Mouse (Mus musculus) thymus, adult 2 months (tissue): ENCODE measurements around the gene Rnf180. TPM values are rescaled to one million over a fixed set of nuclear protein-coding genes. Genes with fewer than 3 reads are reported as not detected.

Experiments
- DNase-seq: peaks from one replicate; pipeline ENCODE4 v3.0.0; 2021
- H3K27ac ChIP-seq: fragments of 200-500 bp; 2 replicates; pipeline ENCODE4 v1.5.1; 2012; ENCODE audit warnings: low read length, control low read depth; ENCODE audit not compliant: control insufficient read depth, insufficient read depth
- H3K27me3 ChIP-seq: fragments of 200-500 bp; 2 replicates; pipeline ENCODE4 v1.6.1; 2012; ENCODE audit warnings: mild to moderate bottlenecking, low read length, moderate library complexity, mixed read lengths; ENCODE audit not compliant: control insufficient read depth, insufficient read depth
- H3K36me3 ChIP-seq: fragments of 200-500 bp; 2 replicates; pipeline ENCODE4 v1.6.1; 2012; ENCODE audit warnings: mild to moderate bottlenecking, low read length, moderate library complexity; ENCODE audit not compliant: control insufficient read depth, insufficient read depth
- H3K4me1 ChIP-seq: fragments of 200-500 bp; replicated peaks from 2 replicates; pipeline ENCODE4 v1.6.1; 2012; ENCODE audit warnings: low read length; ENCODE audit not compliant: control insufficient read depth, insufficient read depth
- H3K4me3 ChIP-seq: fragments of 200-500 bp; 2 replicates; pipeline ENCODE4 v1.5.1; 2012; ENCODE audit warnings: mild to moderate bottlenecking, low read length, control low read depth, moderate library complexity; ENCODE audit not compliant: control insufficient read depth, insufficient read depth
- CTCF ChIP-seq: fragments of 200-500 bp; IDR thresholded peaks from 2 replicates; pipeline ENCODE4 v1.5.1; 2012; ENCODE audit warnings: mild to moderate bottlenecking, control low read depth, low read length, moderate library complexity, borderline replicate concordance; ENCODE audit not compliant: control insufficient read depth, poor library complexity, insufficient read depth; ENCODE audit errors: extremely low read depth
- POLR2A ChIP-seq: fragments of 200-500 bp; IDR thresholded peaks from 2 replicates; pipeline ENCODE4 v1.6.1; 2012; ENCODE audit warnings: mild to moderate bottlenecking, low read length, control low read depth, moderate library complexity; ENCODE audit not compliant: control insufficient read depth, poor library complexity, insufficient read depth; ENCODE audit errors: extremely low read depth
- WGBS: fragments of 180-500 bp; shearing (Covaris S2); methylation state at CpG from one replicate; pipeline ENCODE4 v1.1.7; 2018; 5-methylcytosine and 5-hydroxymethylcytosine counted together
- polyA plus RNA-seq: library from polyadenylated mRNA; depleted of rRNA; stranded (reverse); fragments of >200 nt; gene quantifications from 2 replicates; pipeline ENCODE4 v1.2.3, GENCODE M21; 2012

Rnf180 gene
- polyA plus RNA-seq, 1 experiment = 3.4 TPM

DNA sequence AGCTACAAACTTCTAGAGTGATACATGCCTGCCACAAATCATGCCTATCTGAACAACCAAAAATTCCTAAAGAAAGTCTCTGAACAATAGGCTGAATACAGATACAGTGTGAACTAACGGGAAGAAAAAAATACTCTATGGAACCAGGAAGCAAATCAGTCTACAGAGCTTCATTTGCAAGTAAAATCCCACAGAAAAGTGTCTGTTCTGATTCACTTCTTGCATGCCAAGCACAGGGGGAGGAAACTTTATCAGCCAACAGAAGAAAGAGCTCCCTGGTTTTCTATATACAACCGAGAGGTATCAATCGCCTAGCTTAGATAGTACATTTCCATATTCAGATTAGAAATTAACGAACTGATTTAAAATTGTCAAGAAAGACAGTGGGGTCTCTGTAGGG lies 43.8 kb downstream of the Rnf180 start:
- Histone ChIP-seq H3K36me3 (no peaks in the 10 kb centered on the region), H3K4me1 (no peaks in the 10 kb centered on the region), H3K27ac (no peak overlapping the region), H3K27me3 (no peaks in the 10 kb centered on the region), H3K4me3 (no peak overlapping the region)
- no peak for DNase-seq
- TF ChIP-seq CTCF = no peak
- TF ChIP-seq POLR2A = no peak
- 95% methylated on average over 4 of the region's 4 CpGs for WGBS

- Histone ChIP-seq H3K27ac (no peak overlapping the region), H3K27me3 (no peaks in the 10 kb centered on the region), H3K36me3 (no peaks in the 10 kb centered on the region), H3K4me3 (no peak overlapping the region), H3K4me1 (no peaks in the 10 kb centered on the region)
- 94% methylated on average over 9 of the region's 9 CpGs for WGBS
- TF ChIP-seq POLR2A (no peak), CTCF (no peak)
- no peak for DNase-seq
Measured at GRCm38 (mm10) chr13:105250264-105250663, 44.4 kb downstream of the Rnf180 start.

GRCm38 (mm10) chr13:105249599-105249998 lies 45.0 kb downstream of the Rnf180 start:
- H3K36me3 ChIP-seq = no peaks in the 10 kb centered on the region
- DNase-seq = no peak
- no peaks in the 10 kb centered on the region for H3K27me3 ChIP-seq
- 96% methylated on average over 14 of the region's 14 CpGs for WGBS
- H3K27ac ChIP-seq = no peak overlapping the region
- no peaks in the 10 kb centered on the region for H3K4me1 ChIP-seq
- TF ChIP-seq CTCF (no peak), POLR2A (no peak)
- no peak overlapping the region for H3K4me3 ChIP-seq

- Histone ChIP-seq H3K27ac (no peak overlapping the region), H3K36me3 (no peaks in the 10 kb centered on the region), H3K4me3 (no peak overlapping the region), H3K4me1 (no peaks in the 10 kb centered on the region), H3K27me3 (no peaks in the 10 kb centered on the region)
- TF ChIP-seq POLR2A (no peak), CTCF (no peak)
- DNase-seq = no peak
- 95% methylated on average over 6 of the region's 6 CpGs for WGBS
Measured at GRCm38 (mm10) chr13:105247691-105248090, 46.9 kb downstream of the Rnf180 start.

DNA sequence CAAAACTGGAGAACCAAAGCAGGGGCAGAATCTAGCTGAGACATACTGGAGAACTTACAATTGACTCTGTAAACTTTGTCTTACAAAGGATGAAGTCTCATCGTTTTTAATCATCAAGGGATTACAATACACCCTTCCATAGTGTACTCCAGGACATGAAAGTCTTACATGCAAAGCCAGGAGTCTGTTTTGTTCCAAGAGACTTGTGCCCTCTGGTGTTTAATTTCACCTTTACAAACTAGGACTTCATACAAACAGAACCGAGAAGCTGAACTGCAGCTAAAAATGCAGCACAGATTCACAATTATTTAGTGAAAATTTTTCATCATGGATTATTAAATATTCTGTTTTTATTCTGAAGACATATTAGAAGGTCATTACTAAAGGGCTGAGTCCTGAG lies 53.8 kb downstream of the Rnf180 start:
- H3K36me3 ChIP-seq = no peaks in the 10 kb centered on the region
- no peaks in the 10 kb centered on the region for H3K27me3 ChIP-seq
- no peak overlapping the region for H3K4me3 ChIP-seq
- no peak for TF ChIP-seq POLR2A
- no peak for TF ChIP-seq CTCF
- WGBS = 76% methylated on average over 2 of the region's 2 CpGs
- DNase-seq = no peak
- H3K27ac ChIP-seq = no peak overlapping the region
- no peaks in the 10 kb centered on the region for H3K4me1 ChIP-seq

DNA sequence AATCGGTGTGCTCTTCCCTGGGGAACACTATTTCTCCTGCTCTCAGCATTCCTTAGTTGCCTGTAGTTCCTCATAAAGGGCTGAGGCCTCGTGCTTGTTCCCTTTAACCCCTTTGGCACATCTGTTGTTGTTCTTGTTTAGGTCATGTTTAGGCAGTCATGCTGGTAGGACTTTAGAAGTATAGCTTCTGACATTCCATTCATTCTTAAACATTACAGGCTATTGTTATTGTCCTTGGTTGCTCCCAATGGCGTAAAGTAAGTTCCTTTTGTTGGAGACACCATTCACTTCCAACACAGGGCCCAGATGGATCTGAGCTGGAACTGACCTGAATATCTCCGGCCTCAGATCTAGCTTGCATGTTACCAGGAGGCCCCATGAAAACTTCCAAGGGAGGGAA lies 67.5 kb downstream of the Rnf180 start:
- Histone ChIP-seq H3K27ac (no peak overlapping the region), H3K27me3 (no peaks in the 10 kb centered on the region), H3K4me1 (no peaks in the 10 kb centered on the region), H3K4me3 (no peak overlapping the region), H3K36me3 (no peaks in the 10 kb centered on the region)
- WGBS = 89% methylated on average over 4 of the region's 4 CpGs
- no peak for DNase-seq
- no peak for TF ChIP-seq POLR2A
- no peak for TF ChIP-seq CTCF

- Histone ChIP-seq H3K36me3 (no peaks in the 10 kb centered on the region), H3K4me3 (no peak overlapping the region), H3K4me1 (no peaks in the 10 kb centered on the region), H3K27me3 (no peaks in the 10 kb centered on the region), H3K27ac (no peak overlapping the region)
- 65% methylated on average over 10 of the region's 10 CpGs for WGBS
- no peak for DNase-seq
- TF ChIP-seq CTCF (no peak), POLR2A (no peak)
Measured at GRCm38 (mm10) chr13:105224048-105224447, 70.6 kb downstream of the Rnf180 start.
